Mouse (Mus musculus): Measurements from ENCODE around the gene Elf1.

GRCm38 (mm10) chr14:79473384-79473783, 7.6 kb upstream of the Elf1 start:
- no peak for TF ChIP-seq GATA1 (IDR thresholded peaks at IDR 0.05; ENCODE audit: borderline replicate concordance, low read length)
- TF ChIP-seq FLI1 (IDR thresholded peaks at IDR 0.05; ENCODE audit: low read length) = no peak

All from megakaryocyte, embryonic 14.5 days (primary cell).